Mouse (Mus musculus): ENCODE data around the gene Gabrr3.

Gene Gabrr3

GRCm38 (mm10) chr16:59471637-59472278, 64.6 kb downstream of the Gabrr3 start, which contains the start of gene Riox2:
TSS of gene Riox2 (plus strand) at chr16:59471775.
- peak; percentile 71 to 82 for DNase-seq

- no peak for DNase-seq
Measured at GRCm38 (mm10) chr16:59472546-59472945, 65.4 kb downstream of the Gabrr3 start.

GRCm38 (mm10) chr16:59474788-59475187, 67.7 kb downstream of the Gabrr3 start:
- DNase-seq = peak; percentile 44 to 65

- DNase-seq = no peak
Measured at GRCm38 (mm10) chr16:59477955-59478354, 70.8 kb downstream of the Gabrr3 start.

- no peak for DNase-seq
Measured at GRCm38 (mm10) chr16:59487239-59487638, 80.1 kb downstream of the Gabrr3 start.

- DNase-seq = no peak
Measured at GRCm38 (mm10) chr16:59487975-59488548, 80.9 kb downstream of the Gabrr3 start.

GRCm38 (mm10) chr16:59493199-59493598, 86.1 kb downstream of the Gabrr3 start:
- DNase-seq = no peak

GRCm38 (mm10) chr16:59497947-59498346, 90.8 kb downstream of the Gabrr3 start:
- no peak for DNase-seq

- DNase-seq = no peak
Measured at GRCm38 (mm10) chr16:59499180-59499579, 92.0 kb downstream of the Gabrr3 start.

- DNase-seq = no peak
Measured at GRCm38 (mm10) chr16:59509830-59510229, 102.7 kb downstream of the Gabrr3 start.

Data from cerebellum, postnatal 25 days (tissue).